Mouse (Mus musculus) T-cell, adult 2 months (primary cell): ENCODE measurements around the gene Efcab9.
"Not testable (repeated sequence)": the region's sequence is repeated elsewhere in the genome, so short reads cannot be mapped to it uniquely, and the experiment has no call there.

ENCODE experiments used
- DNase-seq: peaks from one replicate; pipeline ENCODE4 v3.0.0; 2022; ENCODE audit warnings: low spot score

Efcab9 gene

GRCm38 (mm10) chr11:32538435-32538834 lies 6.6 kb upstream of the Efcab9 start:
- DNase-seq = no peak

- peak; percentile 34 for DNase-seq
These were observed 5.1 kb upstream of the Efcab9 start for GRCm38 (mm10) chr11:32536954-32537353.

GRCm38 (mm10) chr11:32535646-32536045 lies 3.8 kb upstream of the Efcab9 start:
- peak; percentile 80 for DNase-seq

- peak; percentile 31 for DNase-seq
These were observed 2.7 kb upstream of the Efcab9 start for GRCm38 (mm10) chr11:32534453-32535075.

- peak; percentile 82 for DNase-seq
These were observed 1.8 kb upstream of the Efcab9 start for GRCm38 (mm10) chr11:32533482-32534261.

GRCm38 (mm10) chr11:32532765-32533481 lies 1.0 kb upstream of the Efcab9 start, which contains the start of gene Stk10:
Gene Stk10, plus strand, starts transcription at chr11:32533305.
- peak; percentile 95 for DNase-seq

- no peak for DNase-seq
These were observed 1.7 kb downstream of the Efcab9 start for GRCm38 (mm10) chr11:32530151-32530550.

GRCm38 (mm10) chr11:32527006-32527405 lies 4.9 kb downstream of the Efcab9 start:
- DNase-seq = no peak

GRCm38 (mm10) chr11:32524122-32524920 lies 7.6 kb downstream of the Efcab9 start:
- DNase-seq = no peak

- DNase-seq = no peak
These were observed 10.6 kb downstream of the Efcab9 start for GRCm38 (mm10) chr11:32521246-32521645.

- DNase-seq = no peak
These were observed 12.5 kb downstream of the Efcab9 start for GRCm38 (mm10) chr11:32519354-32519753.

GRCm38 (mm10) chr11:32518770-32519169 lies 13.1 kb downstream of the Efcab9 start:
- DNase-seq = no peak

- no peak for DNase-seq
These were observed 14.8 kb downstream of the Efcab9 start for GRCm38 (mm10) chr11:32516916-32517712.

GRCm38 (mm10) chr11:32516091-32516490 lies 15.8 kb downstream of the Efcab9 start:
- no peak for DNase-seq

GRCm38 (mm10) chr11:32514853-32515252 lies 17.0 kb downstream of the Efcab9 start:
- not testable (repeated sequence) for DNase-seq

GRCm38 (mm10) chr11:32510930-32511329 lies 21.0 kb downstream of the Efcab9 start:
- no peak for DNase-seq

GRCm38 (mm10) chr11:32505091-32505739 lies 26.7 kb downstream of the Efcab9 start:
- DNase-seq = no peak

- DNase-seq = no peak
These were observed 28.2 kb downstream of the Efcab9 start for GRCm38 (mm10) chr11:32503711-32504110.

- no peak for DNase-seq
These were observed 31.9 kb downstream of the Efcab9 start for GRCm38 (mm10) chr11:32499931-32500330.

- no peak for DNase-seq
These were observed 32.9 kb downstream of the Efcab9 start for GRCm38 (mm10) chr11:32498757-32499535.
